ENCODE assay signal across 7 mouse cellular contexts in genomic region chr5:143363678-143364615, GRCm38 (mm10). TPM values are rescaled to one million over a fixed set of nuclear protein-coding genes. Genes with fewer than 3 reads are reported as not detected.
DNase-seq lines count a peak whose midpoint lies in the region; ATAC-seq and TF ChIP-seq lines count a peak whose summit lies in the region.

No protein-coding gene starts in this region.

- H3K4me3 ChIP-seq in left cerebral cortex, adult 2 months, result peak overlapping the region; percentile 55
- peak overlapping the region; percentile 50 for H3K4me3 ChIP-seq in embryonic facial prominence, embryonic 13.5 days
- H3K4me3 ChIP-seq in intestine, embryonic 15.5 days (replicated peaks), result peak overlapping the region; percentile 46
- peak overlapping the region; percentile 39 for H3K4me3 ChIP-seq in midbrain, embryonic 11.5 days (ENCODE audit: low read depth, low read length)

- H3K27me3 ChIP-seq in embryonic facial prominence, embryonic 13.5 days, result peaks cover 72% of the 10 kb centered on the region
- peaks cover 30% of the 10 kb centered on the region for H3K27me3 ChIP-seq in intestine, embryonic 15.5 days (replicated peaks)
- H3K27me3 ChIP-seq in midbrain, embryonic 11.5 days (ENCODE audit: control insufficient read depth, insufficient read depth, low read length), result peaks cover 19% of the 10 kb centered on the region

- peak overlapping the region; percentile 68 for H3K9ac ChIP-seq in embryonic facial prominence, embryonic 13.5 days
- H3K9ac ChIP-seq in intestine, embryonic 15.5 days, result peak overlapping the region; percentile 51
- H3K9ac ChIP-seq in midbrain, embryonic 11.5 days (ENCODE audit: low read length), result peak overlapping the region; percentile 69

- WGBS in embryonic facial prominence, embryonic 13.5 days, result 0% methylated on average over 47 of the region's 47 CpGs
- under 1% methylated on average over 47 of the region's 47 CpGs for WGBS in intestine, embryonic 15.5 days
- under 1% methylated on average over 46 of the region's 47 CpGs for WGBS in midbrain, embryonic 11.5 days

- peak; percentile 16; the same call in 1 of the 2 replicates for ATAC-seq in embryonic facial prominence, embryonic 13.5 days (ENCODE audit: insufficient number of reproducible peaks, insufficient read depth, low FRiP score, low TSS enrichment, low read depth)
- peak; percentile 72 for ATAC-seq in intestine, embryonic 15.5 days
- peak; percentile 85 for ATAC-seq in midbrain, embryonic 11.5 days (ENCODE audit: low FRiP score)

- no peak overlapping the region for H3K27ac ChIP-seq in left cerebral cortex, adult 2 months
- no peak overlapping the region for H3K27ac ChIP-seq in embryonic facial prominence, embryonic 13.5 days
- no peak overlapping the region for H3K27ac ChIP-seq in intestine, embryonic 15.5 days
- H3K27ac ChIP-seq in midbrain, embryonic 11.5 days (ENCODE audit: low read depth, low read length), result no peak overlapping the region

- peaks cover 14% of the 10 kb centered on the region for H3K4me1 ChIP-seq in embryonic facial prominence, embryonic 13.5 days
- peaks cover 11% of the 10 kb centered on the region; the same call in 1 of the 2 replicates for H3K4me1 ChIP-seq in intestine, embryonic 15.5 days (replicated peaks)
- peaks cover 9% of the 10 kb centered on the region for H3K4me1 ChIP-seq in midbrain, embryonic 11.5 days (ENCODE audit: control insufficient read depth, insufficient read depth, low read length)

- no peaks in the 10 kb centered on the region for H3K9me3 ChIP-seq in embryonic facial prominence, embryonic 13.5 days
- H3K9me3 ChIP-seq in intestine, embryonic 15.5 days, result no peaks in the 10 kb centered on the region
- H3K9me3 ChIP-seq in midbrain, embryonic 11.5 days (ENCODE audit: control insufficient read depth, low read length), result no peaks in the 10 kb centered on the region

- DNase-seq in left cerebral cortex, adult 2 months (ENCODE audit: extremely low spot score in 1 of 2, low spot score in 2 of 2), result no peak
- no peak for DNase-seq in left cerebral cortex, adult 11 months (ENCODE audit: low spot score)
- DNase-seq in midbrain, embryonic 11.5 days (ENCODE audit: low spot score, missing footprints), result peak; percentile 94
- no peak for DNase-seq in gastrocnemius, postnatal 25 days
- DNase-seq in layer of hippocampus, adult 11-12 months (ENCODE audit: low spot score), result no peak

- intact Hi-C loops in left cerebral cortex, adult 2 months (cut with DNase I), result no loop called here

- H3K36me3 ChIP-seq in embryonic facial prominence, embryonic 13.5 days, result no peaks in the 10 kb centered on the region
- H3K36me3 ChIP-seq in intestine, embryonic 15.5 days, result no peaks in the 10 kb centered on the region
- no peaks in the 10 kb centered on the region for H3K36me3 ChIP-seq in midbrain, embryonic 11.5 days (ENCODE audit: control insufficient read depth, insufficient read depth, low read length)

- no peak for TF ChIP-seq CTCF in left cerebral cortex, adult 2 months (IDR thresholded peaks at IDR 0.05)

- H3K4me2 ChIP-seq in embryonic facial prominence, embryonic 13.5 days, result peak overlapping the region; percentile 93
- peak overlapping the region; percentile 88 for H3K4me2 ChIP-seq in intestine, embryonic 15.5 days (replicated peaks)
- peak overlapping the region; percentile 91 for H3K4me2 ChIP-seq in midbrain, embryonic 11.5 days

RNA-seq across cellular contexts. Expression of gene Grid2ip, which starts 6.8 kb away (rescaled TPM):
- total RNA-seq in left cerebral cortex, adult 2 months (2021), result 1 to 10 TPM; 2.2 to 2.7 TPM
- polyA plus RNA-seq in embryonic facial prominence, embryonic 13.5 days (2015; fragmentation: Nextera tagmentation; extraction: Ambion mirVana), result 0.52 and 1.1 TPM in 2 replicates
- polyA plus RNA-seq in intestine, embryonic 15.5 days (2015; fragmentation: Nextera tagmentation; extraction: Ambion mirVana), result 0.11 and 0.15 TPM in 2 replicates
- 0.12 and 0.34 TPM in 2 replicates for polyA plus RNA-seq in midbrain, embryonic 11.5 days (2014; fragmentation: Nextera tagmentation; extraction: Ambion mirVana)
- not detected for total RNA-seq in gastrocnemius, postnatal 25 days (2021)

RNA-seq across cellular contexts. Expression of gene Zdhhc4, which starts 34.9 kb away (rescaled TPM):
- 10 to 100 TPM; 41.8 to 42.3 TPM for total RNA-seq in left cerebral cortex, adult 2 months (2021)
- 79.9 and 84.5 TPM in 2 replicates for polyA plus RNA-seq in embryonic facial prominence, embryonic 13.5 days (2015; fragmentation: Nextera tagmentation; extraction: Ambion mirVana)
- polyA plus RNA-seq in intestine, embryonic 15.5 days (2015; fragmentation: Nextera tagmentation; extraction: Ambion mirVana), result 63.8 and 64.9 TPM in 2 replicates
- polyA plus RNA-seq in midbrain, embryonic 11.5 days (2014; fragmentation: Nextera tagmentation; extraction: Ambion mirVana), result 68.1 and 73.7 TPM in 2 replicates
- total RNA-seq in gastrocnemius, postnatal 25 days (2021), result 10 to 100 TPM; 32.1 to 33.0 TPM

RNA-seq across cellular contexts. Expression of gene Kdelr2, which starts 39.7 kb away (rescaled TPM):
- 10 to 100 TPM; 33.3 to 33.4 TPM for total RNA-seq in left cerebral cortex, adult 2 months (2021)
- polyA plus RNA-seq in embryonic facial prominence, embryonic 13.5 days (2015; fragmentation: Nextera tagmentation; extraction: Ambion mirVana), result 355 and 381 TPM in 2 replicates
- 339 and 371 TPM in 2 replicates for polyA plus RNA-seq in intestine, embryonic 15.5 days (2015; fragmentation: Nextera tagmentation; extraction: Ambion mirVana)
- polyA plus RNA-seq in midbrain, embryonic 11.5 days (2014; fragmentation: Nextera tagmentation; extraction: Ambion mirVana), result 187 and 190 TPM in 2 replicates
- total RNA-seq in gastrocnemius, postnatal 25 days (2021), result 10 to 100 TPM; 34.1 to 40.0 TPM

RNA-seq across cellular contexts. Expression of gene E130309D02Rik, which starts 48.8 kb away (rescaled TPM):
- total RNA-seq in left cerebral cortex, adult 2 months (2021), result 10 to 100 TPM; 24.2 to 25.5 TPM
- 35.6 and 39.9 TPM in 2 replicates for polyA plus RNA-seq in embryonic facial prominence, embryonic 13.5 days (2015; fragmentation: Nextera tagmentation; extraction: Ambion mirVana)
- 33.9 and 35.6 TPM in 2 replicates for polyA plus RNA-seq in intestine, embryonic 15.5 days (2015; fragmentation: Nextera tagmentation; extraction: Ambion mirVana)
- polyA plus RNA-seq in midbrain, embryonic 11.5 days (2014; fragmentation: Nextera tagmentation; extraction: Ambion mirVana), result 41.5 and 46.6 TPM in 2 replicates
- 10 to 100 TPM in 1 of 2 experiments, 1 to 10 TPM in 1; 8.1 to 11.2 TPM for total RNA-seq in gastrocnemius, postnatal 25 days (2021)

Comparison
In these comparisons a context has a peak if more than half of its experiments do, and no peak if none do; other contexts are left out.
1. ATAC-seq: peak in every context shown above with its lines; median percentile 85 in midbrain, embryonic 11.5 days; 72 in intestine, embryonic 15.5 days; 16 in embryonic facial prominence, embryonic 13.5 days.